Mouse (Mus musculus) intestine, embryonic 16.5 days (tissue): ENCODE data around the gene Klhl29. TPM values are rescaled to one million over a fixed set of nuclear protein-coding genes. Genes with fewer than 3 reads are reported as not detected.

Experiments used
- ATAC-seq: fragments of 200-750 bp; cut with Nextera tagmentation; 2 replicates; pipeline ENCODE4 v1.8.0; 2017; ENCODE audit warnings: moderate TSS enrichment, moderate library complexity
- H3K27ac ChIP-seq: fragments of 300-500 bp; sonication (generic); 2 replicates; pipeline ENCODE4 v1.5.1; 2014; ENCODE audit warnings: mild to moderate bottlenecking, low read length
- H3K27me3 ChIP-seq: fragments of 300-500 bp; sonication (generic); replicated peaks from 2 replicates; pipeline ENCODE4 v1.6.1; 2014; ENCODE audit warnings: low read length, control low read depth, mixed read lengths; ENCODE audit not compliant: control insufficient read depth, insufficient read depth
- H3K36me3 ChIP-seq: fragments of 300-500 bp; sonication (generic); 2 replicates; pipeline ENCODE4 v1.6.1; 2014; ENCODE audit warnings: low read length, control low read depth; ENCODE audit not compliant: control insufficient read depth, insufficient read depth
- H3K4me1 ChIP-seq: fragments of 300-500 bp; sonication (generic); 2 replicates; pipeline ENCODE4 v1.6.1; 2014; ENCODE audit warnings: low read length, control low read depth, mixed read lengths; ENCODE audit not compliant: control insufficient read depth, insufficient read depth
- H3K4me2 ChIP-seq: fragments of 300-500 bp; sonication (generic); 2 replicates; pipeline ENCODE4 v1.6.1; 2014; ENCODE audit warnings: low read depth, low read length, control low read depth
- H3K4me3 ChIP-seq: fragments of 300-500 bp; sonication (generic); 2 replicates; pipeline ENCODE4 v1.5.1; 2014; ENCODE audit warnings: mild to moderate bottlenecking, low read length
- H3K9ac ChIP-seq: fragments of 300-500 bp; sonication (generic); 2 replicates; pipeline ENCODE4 v1.6.1; 2014; ENCODE audit warnings: low read depth, low read length
- H3K9me3 ChIP-seq: fragments of 300-500 bp; sonication (generic); 2 replicates; pipeline ENCODE4 v1.6.1; 2016; ENCODE audit warnings: low read length, control low read depth; ENCODE audit not compliant: control insufficient read depth
- WGBS: fragments of 180-500 bp; shearing (Covaris S2); extraction: QIAGEN DNeasy Blood & Tissue Kit; methylation state at CpG from one replicate; pipeline ENCODE4 v1.1.7; 2014; 5-methylcytosine and 5-hydroxymethylcytosine counted together
- polyA plus RNA-seq: library from polyadenylated mRNA; unstranded; fragments of >200 nt; fragmentation: Nextera tagmentation; extraction: Ambion mirVana; gene quantifications from 2 replicates; pipeline ENCODE4 v1.2.1, GENCODE M21; 2015

The Klhl29 gene
- polyA plus RNA-seq, 1 experiment from 2014 or later: 0.37 TPM

DNA sequence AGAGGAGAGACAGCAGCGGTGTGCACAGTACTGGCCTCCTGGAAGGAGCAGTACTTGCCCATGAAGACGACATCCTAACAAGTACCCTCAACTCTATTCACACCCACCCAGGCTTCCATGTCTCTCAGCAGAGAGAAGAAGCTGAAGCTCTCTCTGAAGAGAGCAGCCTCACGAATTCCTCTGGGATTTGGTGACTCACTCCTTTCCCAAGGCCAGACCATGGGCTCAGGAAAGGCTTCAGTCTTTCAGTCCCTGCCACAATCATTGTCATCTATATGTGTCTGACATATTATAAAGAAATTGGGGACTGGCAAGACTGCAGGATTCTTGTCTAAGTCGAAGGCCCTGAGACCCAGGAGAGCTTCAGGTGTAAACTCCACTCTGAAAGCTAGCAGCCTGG lies 213.9 kb downstream of the Klhl29 start:
- Histone ChIP-seq H3K27me3 (no peaks in the 10 kb centered on the region), H3K9me3 (no peaks in the 10 kb centered on the region), H3K36me3 (no peaks in the 10 kb centered on the region), H3K4me2 (no peak overlapping the region), H3K4me3 (no peak overlapping the region), H3K4me1 (no peaks in the 10 kb centered on the region), H3K27ac (no peak overlapping the region), H3K9ac (no peak overlapping the region)
- WGBS: 86% methylated on average over 4 of the region's 4 CpGs
- no peak for ATAC-seq

DNA sequence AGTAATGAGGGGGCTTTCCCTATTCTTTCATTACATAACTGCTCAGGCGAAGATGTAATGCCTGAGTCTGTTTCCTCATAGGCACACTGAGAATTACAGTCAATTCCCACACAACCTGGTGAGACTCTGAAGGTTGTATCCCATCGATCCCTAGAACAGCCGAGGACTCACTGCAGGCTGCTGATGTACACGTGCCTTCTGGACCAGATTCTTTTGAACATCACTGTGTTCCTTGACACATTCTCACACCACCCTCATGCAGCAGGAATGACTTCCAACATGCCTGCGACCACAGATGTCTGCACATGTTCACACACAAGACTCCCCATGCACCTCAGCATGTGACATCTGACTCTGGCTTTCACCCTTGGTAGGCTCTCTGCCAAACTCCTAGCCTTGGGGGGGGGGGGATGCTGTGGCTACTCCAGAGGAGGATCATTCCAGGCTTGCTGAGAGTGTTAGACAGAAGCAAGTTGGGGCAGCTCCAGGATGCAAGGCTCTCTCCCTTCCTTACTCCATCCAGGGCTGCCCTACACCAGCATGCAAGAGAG lies 217.5 kb downstream of the Klhl29 start:
- Histone ChIP-seq H3K9ac (no peak overlapping the region), H3K27ac (no peak overlapping the region), H3K9me3 (no peaks in the 10 kb centered on the region), H3K4me3 (no peak overlapping the region), H3K4me2 (no peak overlapping the region), H3K27me3 (no peaks in the 10 kb centered on the region), H3K4me1 (no peaks in the 10 kb centered on the region), H3K36me3 (no peaks in the 10 kb centered on the region)
- WGBS: 77% methylated on average over 5 of the region's 5 CpGs
- no peak for ATAC-seq

DNA sequence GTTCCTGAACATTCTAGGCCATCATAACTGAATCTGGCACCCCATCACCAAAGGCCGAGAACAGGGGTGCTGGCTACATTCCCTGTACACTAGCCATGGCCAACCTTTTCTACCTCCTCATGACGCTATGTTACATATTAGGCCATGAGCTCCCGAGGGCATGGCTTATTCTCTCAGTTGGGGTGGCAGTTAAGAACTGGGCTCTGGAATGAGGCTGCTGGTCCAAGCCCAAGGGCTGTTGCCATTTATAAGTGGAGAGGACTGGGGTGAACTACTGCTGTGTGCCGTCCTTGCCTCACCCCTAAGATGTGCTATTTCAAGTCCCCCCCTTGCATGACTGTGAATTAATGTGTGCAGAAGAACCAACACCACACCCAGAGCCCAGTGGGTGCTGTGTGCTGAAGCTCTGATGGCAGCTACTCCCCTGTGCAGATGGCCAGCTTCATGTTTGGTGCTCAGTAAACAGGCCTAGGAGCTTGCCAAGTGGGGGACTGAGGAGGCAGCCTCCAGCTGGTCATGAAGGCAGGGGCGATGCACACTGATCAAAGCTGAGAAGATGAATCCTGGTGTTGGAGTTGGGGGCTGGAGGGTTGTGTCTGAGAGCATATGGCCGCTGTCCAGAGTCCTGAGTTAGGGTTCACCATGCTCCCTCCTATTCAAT lies 218.3 kb downstream of the Klhl29 start:
- H3K4me1 ChIP-seq: no peaks in the 10 kb centered on the region
- no peaks in the 10 kb centered on the region for H3K27me3 ChIP-seq
- no peaks in the 10 kb centered on the region for H3K36me3 ChIP-seq
- ATAC-seq: no peak
- H3K4me2 ChIP-seq: no peak overlapping the region
- no peak overlapping the region for H3K4me3 ChIP-seq
- H3K27ac ChIP-seq: no peak overlapping the region
- WGBS: 84% methylated on average over 6 of the region's 6 CpGs
- H3K9me3 ChIP-seq: no peaks in the 10 kb centered on the region
- no peak overlapping the region for H3K9ac ChIP-seq

DNA sequence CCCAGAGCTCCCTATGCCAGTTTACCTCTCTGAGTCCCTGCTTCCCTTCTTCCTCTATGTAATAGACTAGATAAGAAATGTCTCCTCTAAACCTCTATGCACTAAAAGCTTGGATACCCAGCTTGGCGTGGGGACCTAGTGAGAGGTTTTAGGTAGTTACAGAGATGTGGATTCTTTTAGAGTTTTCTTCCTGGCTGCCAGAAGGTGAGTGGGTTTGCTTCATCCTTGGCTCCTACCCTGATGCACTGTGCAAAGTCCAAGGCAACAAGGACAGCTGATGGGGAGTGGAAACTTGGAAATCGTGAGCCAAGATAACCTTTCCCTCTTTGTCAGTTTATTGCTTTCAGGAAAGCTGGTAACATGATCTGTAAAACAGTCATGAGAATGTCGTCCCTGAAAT lies 220.3 kb downstream of the Klhl29 start:
- no peak overlapping the region for H3K27ac ChIP-seq
- no peak overlapping the region for H3K4me2 ChIP-seq
- no peaks in the 10 kb centered on the region for H3K36me3 ChIP-seq
- no peak overlapping the region for H3K4me3 ChIP-seq
- H3K9ac ChIP-seq: no peak overlapping the region
- H3K4me1 ChIP-seq: no peaks in the 10 kb centered on the region
- no peaks in the 10 kb centered on the region for H3K9me3 ChIP-seq
- H3K27me3 ChIP-seq: no peaks in the 10 kb centered on the region
- 64% methylated on average over 3 of the region's 3 CpGs for whole genome bisulfite sequencing
- 0 out of 2 replicates have a peak, but pooled peaks have one; percentile 18 for ATAC-seq

DNA sequence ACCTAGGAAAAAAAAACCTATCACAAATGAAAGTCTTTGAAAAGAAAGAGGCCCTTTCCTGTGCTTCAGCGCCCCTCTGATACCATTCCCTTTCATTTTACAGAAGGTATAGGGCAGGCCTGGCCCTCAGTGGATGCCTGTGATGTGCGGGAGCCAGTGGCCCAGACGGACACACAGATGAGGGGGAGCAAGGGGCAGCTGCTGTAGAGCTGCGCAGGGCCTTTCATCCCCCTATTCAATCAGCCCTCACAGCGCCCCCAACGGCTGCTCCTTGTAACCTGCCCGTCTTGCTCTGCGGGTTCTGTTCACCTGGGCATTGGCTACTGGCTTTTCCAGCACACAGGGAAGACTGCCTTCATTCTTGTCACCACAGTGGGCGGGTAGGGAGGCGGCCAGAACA lies 223.6 kb downstream of the Klhl29 start:
- Histone ChIP-seq H3K27me3 (no peaks in the 10 kb centered on the region), H3K4me1 (no peaks in the 10 kb centered on the region), H3K9ac (no peak overlapping the region), H3K4me3 (no peak overlapping the region), H3K9me3 (no peaks in the 10 kb centered on the region), H3K4me2 (no peak overlapping the region), H3K27ac (no peak overlapping the region), H3K36me3 (no peaks in the 10 kb centered on the region)
- ATAC-seq: no peak
- WGBS: 32% methylated on average over 10 of the region's 10 CpGs

DNA sequence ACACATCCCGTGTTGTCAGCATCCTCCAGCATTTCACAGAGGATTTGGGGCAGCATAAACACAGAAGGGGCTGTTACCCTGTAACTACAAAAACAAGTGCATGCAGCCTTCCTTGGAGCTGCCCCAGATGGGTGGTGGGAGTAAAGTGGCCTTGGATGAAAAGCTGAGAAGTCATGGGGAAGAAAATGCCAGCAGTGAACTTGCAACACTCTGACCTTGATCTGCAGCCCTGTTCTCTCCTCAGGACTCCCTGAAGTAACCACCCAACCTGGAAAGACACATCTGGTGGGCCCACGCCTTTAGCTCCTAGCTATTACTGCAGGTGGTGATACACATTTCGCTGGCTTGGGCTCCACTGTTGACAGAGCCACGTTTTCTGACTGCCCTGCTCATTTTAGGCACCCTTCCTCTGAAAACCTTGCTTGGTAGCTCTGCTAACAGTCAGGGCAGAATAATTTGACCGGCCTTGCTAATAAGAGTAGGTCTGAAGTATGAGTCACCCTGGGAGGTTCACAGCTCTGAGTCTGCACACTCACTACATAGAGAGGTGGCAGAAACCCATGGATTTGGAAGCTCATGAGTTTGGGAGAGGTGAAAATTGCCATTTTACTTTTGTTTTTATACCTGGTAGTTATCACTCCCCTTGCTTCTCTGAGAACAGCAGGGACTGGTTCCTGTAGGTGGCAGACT lies 228.0 kb downstream of the Klhl29 start:
- no peak overlapping the region for H3K27ac ChIP-seq
- no peaks in the 10 kb centered on the region for H3K27me3 ChIP-seq
- no peaks in the 10 kb centered on the region for H3K9me3 ChIP-seq
- H3K36me3 ChIP-seq: no peaks in the 10 kb centered on the region
- peaks cover 5% of the 10 kb centered on the region; the same call in 1 of the 2 replicates for H3K4me1 ChIP-seq
- H3K4me2 ChIP-seq: no peak overlapping the region
- no peak for ATAC-seq
- H3K9ac ChIP-seq: no peak overlapping the region
- H3K4me3 ChIP-seq: no peak overlapping the region
- WGBS: 79% methylated on average over 5 of the region's 5 CpGs

DNA sequence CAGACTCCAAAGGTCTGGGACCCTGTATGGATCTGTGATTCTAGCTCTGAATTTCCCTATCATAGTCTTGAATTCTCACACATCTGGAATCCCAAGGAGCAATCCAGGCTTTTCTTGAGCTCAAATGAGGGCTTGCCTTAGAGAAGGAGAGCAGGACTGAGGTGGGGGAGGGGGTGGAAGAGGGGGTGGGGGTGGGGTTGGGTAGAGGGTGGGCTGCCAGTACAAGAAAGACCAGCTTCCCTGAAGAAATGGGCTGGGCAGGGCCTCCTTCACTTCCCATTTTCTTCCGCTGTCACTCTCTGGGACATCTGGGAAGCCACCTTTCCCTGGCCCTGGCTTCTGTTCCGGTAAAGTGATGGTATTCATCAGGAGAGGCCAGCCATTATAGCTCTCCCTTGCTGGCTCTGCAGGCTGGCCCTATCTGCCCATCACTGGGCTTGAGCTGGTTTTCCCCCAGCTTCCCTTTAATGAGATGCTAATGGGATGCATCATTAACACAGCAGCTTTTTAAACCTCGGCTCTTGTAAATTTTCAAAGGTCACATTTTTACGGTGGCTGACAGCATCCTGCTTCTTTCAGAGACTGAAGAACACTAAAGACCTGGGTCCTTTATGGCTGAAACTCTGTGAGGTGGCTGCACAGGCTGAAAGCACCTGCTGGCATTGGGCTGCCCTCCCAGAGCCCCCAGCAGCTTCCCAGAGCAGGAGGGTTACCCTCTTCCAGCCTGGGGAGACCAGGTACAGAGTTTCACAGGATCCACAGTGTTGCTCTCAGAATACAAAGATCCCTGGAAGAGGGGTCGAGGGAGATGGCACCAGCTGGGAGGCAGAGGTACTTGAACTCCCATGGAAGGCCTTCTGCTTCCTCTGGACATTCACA lies 231.3 kb downstream of the Klhl29 start:
- no peak overlapping the region for H3K4me2 ChIP-seq
- 59% methylated on average over 5 of the region's 5 CpGs for WGBS
- no peak overlapping the region for H3K4me3 ChIP-seq
- peaks cover 5% of the 10 kb centered on the region; the same call in 1 of the 2 replicates for H3K4me1 ChIP-seq
- H3K9ac ChIP-seq: no peak overlapping the region
- H3K27me3 ChIP-seq: no peaks in the 10 kb centered on the region
- H3K9me3 ChIP-seq: no peaks in the 10 kb centered on the region
- no peak overlapping the region for H3K27ac ChIP-seq
- no peaks in the 10 kb centered on the region for H3K36me3 ChIP-seq
- ATAC-seq: no peak

DNA sequence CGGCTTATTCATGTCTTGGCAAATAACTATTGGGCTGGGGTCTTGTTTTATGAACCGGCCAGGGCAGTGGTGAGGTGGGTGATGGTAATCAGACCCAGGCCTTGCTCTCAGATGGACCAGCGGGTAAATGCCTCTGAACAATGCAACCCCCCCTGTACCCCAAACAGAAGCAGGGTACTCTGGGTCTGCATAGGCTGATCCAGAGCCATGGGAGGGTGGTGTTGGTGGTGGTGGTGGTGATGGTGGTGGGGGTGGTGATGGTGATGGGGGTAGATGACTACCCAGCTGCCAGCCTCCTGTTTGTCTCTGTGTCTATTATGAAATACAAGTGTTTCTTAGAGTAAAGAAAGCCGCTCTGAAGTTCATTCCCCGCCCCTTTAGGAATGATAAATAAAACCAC lies 232.3 kb downstream of the Klhl29 start:
- Histone ChIP-seq H3K27ac (no peak overlapping the region), H3K4me2 (no peak overlapping the region), H3K4me3 (no peak overlapping the region), H3K9me3 (no peaks in the 10 kb centered on the region), H3K9ac (no peak overlapping the region), H3K27me3 (no peaks in the 10 kb centered on the region), H3K36me3 (no peaks in the 10 kb centered on the region), H3K4me1 (peaks cover 5% of the 10 kb centered on the region; the same call in 1 of the 2 replicates)
- 66% methylated on average over 5 of the region's 5 CpGs for WGBS
- no peak for ATAC-seq

DNA sequence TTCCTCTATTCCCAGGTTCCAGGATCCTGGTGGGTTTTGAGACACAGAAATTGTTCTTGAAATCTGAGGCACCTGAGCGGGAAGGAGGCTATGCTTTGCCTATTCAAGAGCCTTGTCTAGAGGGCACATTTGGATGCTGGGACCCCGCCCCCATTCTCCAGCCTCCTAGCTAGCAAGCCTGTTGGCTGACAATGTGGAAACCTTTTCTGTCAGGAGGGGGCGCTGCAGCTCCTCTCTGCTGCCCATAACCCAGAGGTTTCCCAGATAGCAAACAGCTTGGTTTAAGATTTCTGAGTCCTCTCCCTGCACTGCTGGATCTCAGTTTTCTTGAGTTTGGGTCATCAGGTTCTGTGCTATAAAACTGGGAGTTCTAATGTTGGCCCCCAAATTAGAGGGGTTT lies 232.7 kb downstream of the Klhl29 start:
- Histone ChIP-seq H3K9me3 (no peaks in the 10 kb centered on the region), H3K27me3 (no peaks in the 10 kb centered on the region), H3K9ac (no peak overlapping the region), H3K36me3 (no peaks in the 10 kb centered on the region), H3K4me1 (peaks cover 5% of the 10 kb centered on the region; the same call in 1 of the 2 replicates), H3K4me3 (no peak overlapping the region), H3K4me2 (no peak overlapping the region), H3K27ac (no peak overlapping the region)
- WGBS: 15% methylated on average over 3 of the region's 3 CpGs
- ATAC-seq: peak; percentile 62
